Mouse (Mus musculus): ENCODE measurements around the gene Lin7b. TPM values are rescaled to one million over a fixed set of nuclear protein-coding genes. Genes with fewer than 3 reads are reported as not detected.

Lin7b gene
- polyA plus RNA-seq (2012; rRNA removed) = 59.8 and 63.1 TPM in 2 replicates

GRCm38 (mm10) chr7:45370475-45371311, at the start of gene Lin7b:
Gene Lin7b, minus strand, starts transcription at chr7:45370583.

GRCm38 (mm10) chr7:45413113-45413863, 42.9 kb upstream of the Lin7b start, which contains the start of gene Ntf5:
Gene Ntf5, plus strand, starts transcription at chr7:45413695.

GRCm38 (mm10) chr7:45405091-45406075, 35.0 kb upstream of the Lin7b start, which contains the start of gene Kcna7:
Gene Kcna7, plus strand, starts transcription at chr7:45405653.

GRCm38 (mm10) chr7:45395578-45396336, 25.4 kb upstream of the Lin7b start, which contains the start of gene Snrnp70:
Gene Snrnp70, minus strand, starts transcription at chr7:45395742.

GRCm38 (mm10) chr7:45366652-45367019, 3.7 kb downstream of the Lin7b start, which contains the start of gene Ppfia3:
Gene Ppfia3, minus strand, starts transcription at chr7:45367019.

GRCm38 (mm10) chr7:45335056-45335455, 35.3 kb downstream of the Lin7b start, which contains the start of gene Hrc:
Gene Hrc, plus strand, starts transcription at chr7:45335290.

GRCm38 (mm10) chr7:45333431-45333982, 36.9 kb downstream of the Lin7b start, which contains the start of gene Trpm4:
Gene Trpm4, minus strand, starts transcription at chr7:45333780.

Other genes starting within 250 kb of the Lin7b start
- 524 and 549 TPM in 2 replicates for gene Rps11, start 246.1 kb downstream of the Lin7b start, polyA plus RNA-seq (2012; rRNA removed)
- gene Rpl13a, start 241.8 kb downstream of the Lin7b start, polyA plus RNA-seq (2012; rRNA removed) = 2,210 and 2,469 TPM in 2 replicates
- gene Gm45713, start 234.4 kb downstream of the Lin7b start, polyA plus RNA-seq (2012; rRNA removed) = 0.21 and 0.34 TPM in 2 replicates
- 7.5 and 9.1 TPM in 2 replicates for gene Flt3l, start 234.2 kb downstream of the Lin7b start, polyA plus RNA-seq (2012; rRNA removed)
- 144 and 160 TPM in 2 replicates for gene Pih1d1, start 216.3 kb downstream of the Lin7b start, polyA plus RNA-seq (2012; rRNA removed)
- gene Aldh16a1, start 216.0 kb downstream of the Lin7b start, polyA plus RNA-seq (2012; rRNA removed) = 13.3 and 16.7 TPM in 2 replicates
- 45.9 and 55.3 TPM in 2 replicates for gene Slc17a7, start 206.6 kb downstream of the Lin7b start, polyA plus RNA-seq (2012; rRNA removed)
- gene Gfy, start 191.0 kb downstream of the Lin7b start, polyA plus RNA-seq (2012; rRNA removed) = 0.16 and 0.22 TPM in 2 replicates
- gene Pth2, start 189.6 kb downstream of the Lin7b start, polyA plus RNA-seq (2012; rRNA removed) = 0.19 and 0.21 TPM in 2 replicates
- gene Ccdc155, start 165.7 kb downstream of the Lin7b start, polyA plus RNA-seq (2012; rRNA removed) = 0.56 and 0.74 TPM in 2 replicates
- 5.7 and 5.9 TPM in 2 replicates for gene Dkkl1, start 158.4 kb downstream of the Lin7b start, polyA plus RNA-seq (2012; rRNA removed)
- 57.7 and 65.9 TPM in 2 replicates for gene Tead2, start 154.8 kb downstream of the Lin7b start, polyA plus RNA-seq (2012; rRNA removed)
- gene Cd37, start 131.5 kb downstream of the Lin7b start, polyA plus RNA-seq (2012; rRNA removed) = 1.5 and 1.6 TPM in 2 replicates
- 2.1 and 2.2 TPM in 2 replicates for gene Slc6a16, start 129.5 kb downstream of the Lin7b start, polyA plus RNA-seq (2012; rRNA removed)
- 0.03 and 0.12 TPM in 2 replicates for gene Slc6a21, start 93.1 kb downstream of the Lin7b start, polyA plus RNA-seq (2012; rRNA removed)
- 23.4 and 26.7 TPM in 2 replicates for gene Trpm4, start 36.8 kb downstream of the Lin7b start, polyA plus RNA-seq (2012; rRNA removed)
- gene Hrc, start 35.3 kb downstream of the Lin7b start, polyA plus RNA-seq (2012; rRNA removed) = 0.35 and 2.8 TPM in 2 replicates
- 60.6 and 63.5 TPM in 2 replicates for gene Ppfia3, start 3.6 kb downstream of the Lin7b start, polyA plus RNA-seq (2012; rRNA removed)
- gene Snrnp70, start 25.2 kb upstream of the Lin7b start, polyA plus RNA-seq (2012; rRNA removed) = 619 and 668 TPM in 2 replicates
- 0.03 TPM in 1 of 2 replicates, not detected in the other for gene Kcna7, start 35.1 kb upstream of the Lin7b start, polyA plus RNA-seq (2012; rRNA removed)
- gene Ntf5, start 43.1 kb upstream of the Lin7b start, polyA plus RNA-seq (2012; rRNA removed) = 0.06 and 0.13 TPM in 2 replicates
- 0.31 and 0.66 TPM in 2 replicates for gene Lhb, start 50.2 kb upstream of the Lin7b start, polyA plus RNA-seq (2012; rRNA removed)
- gene Gys1, start 64.3 kb upstream of the Lin7b start, polyA plus RNA-seq (2012; rRNA removed) = 23.7 and 24.0 TPM in 2 replicates
- gene Ruvbl2, start 67.5 kb upstream of the Lin7b start, polyA plus RNA-seq (2012; rRNA removed) = 114 and 117 TPM in 2 replicates
- 1,600 and 1,742 TPM in 2 replicates for gene Ftl1, start 89.3 kb upstream of the Lin7b start, polyA plus RNA-seq (2012; rRNA removed)
- 176 and 188 TPM in 2 replicates for gene Bax, start 96.3 kb upstream of the Lin7b start, polyA plus RNA-seq (2012; rRNA removed)
- 0.22 and 0.32 TPM in 2 replicates for gene Tulp2, start 111.3 kb upstream of the Lin7b start, polyA plus RNA-seq (2012; rRNA removed)
- gene Gm45808, start 116.2 kb upstream of the Lin7b start, polyA plus RNA-seq (2012; rRNA removed) = 0.17 TPM in 1 of 2 replicates, not detected in the other
- 3.0 and 3.2 TPM in 2 replicates for gene Dhdh, start 118.2 kb upstream of the Lin7b start, polyA plus RNA-seq (2012; rRNA removed)
- gene Nucb1, start 139.8 kb upstream of the Lin7b start, polyA plus RNA-seq (2012; rRNA removed) = 99.6 and 103 TPM in 2 replicates
- gene Ppp1r15a, start 155.7 kb upstream of the Lin7b start, polyA plus RNA-seq (2012; rRNA removed) = 13.4 and 14.0 TPM in 2 replicates
- gene Plekha4, start 155.7 kb upstream of the Lin7b start, polyA plus RNA-seq (2012; rRNA removed) = 2.4 and 6.4 TPM in 2 replicates
- gene Hsd17b14, start 184.3 kb upstream of the Lin7b start, polyA plus RNA-seq (2012; rRNA removed) = 0.10 and 0.53 TPM in 2 replicates
- gene Bcat2, start 199.6 kb upstream of the Lin7b start, polyA plus RNA-seq (2012; rRNA removed) = 36.4 and 37.4 TPM in 2 replicates
- not detected in 2 replicates for gene Fgf21, start 244.9 kb upstream of the Lin7b start, polyA plus RNA-seq (2012; rRNA removed)
- gene Fut1, start 246.7 kb upstream of the Lin7b start, polyA plus RNA-seq (2012; rRNA removed) = 0.04 and 0.21 TPM in 2 replicates